Mouse (Mus musculus) bone marrow, adult 2 months (tissue): ENCODE measurements around the gene Cox5a. TPM values are rescaled to one million over a fixed set of nuclear protein-coding genes. Genes with fewer than 3 reads are reported as not detected.

ENCODE experiments used
- H3K27ac ChIP-seq: fragments of 200-500 bp; 2 replicates; pipeline ENCODE4 v1.5.1; 2012; ENCODE audit warnings: low read depth, mild to moderate bottlenecking, control low read depth, inconsistent platforms, low read length; ENCODE audit not compliant: control insufficient read depth, poor library complexity, insufficient read depth
- H3K4me1 ChIP-seq: fragments of 200-500 bp; 2 replicates; pipeline ENCODE4 v1.6.1; 2011; ENCODE audit warnings: low read length; ENCODE audit not compliant: control insufficient read depth, insufficient read depth
- H3K4me3 ChIP-seq: fragments of 200-500 bp; replicated peaks from 2 replicates; pipeline ENCODE3; 2011; ENCODE audit warnings: mild to moderate bottlenecking, low read depth, low read length, control low read depth; ENCODE audit not compliant: control insufficient read depth
- CTCF ChIP-seq: fragments of 200-500 bp; IDR thresholded peaks from 2 replicates; pipeline ENCODE4 v1.5.1; 2011; ENCODE audit warnings: low read length, control low read depth; ENCODE audit not compliant: control insufficient read depth, insufficient read depth
- POLR2A ChIP-seq: fragments of 200-500 bp; IDR thresholded peaks from 2 replicates; pipeline ENCODE4 v1.6.1; 2011; ENCODE audit warnings: low read depth, mild to moderate bottlenecking, control low read depth, low read length, borderline replicate concordance; ENCODE audit not compliant: control insufficient read depth
- WGBS: fragments of 180-500 bp; shearing (Covaris S2); methylation state at CpG from one replicate; pipeline ENCODE4 v1.1.7; 2018; 5-methylcytosine and 5-hydroxymethylcytosine counted together
- polyA plus RNA-seq: library from polyadenylated mRNA; stranded (reverse); fragments of >200 nt; gene quantifications from 2 replicates; pipeline ENCODE4 v1.2.4, GENCODE M21; 2011; ENCODE audit warnings: low replicate concordance; ENCODE audit not compliant: missing spikeins, insufficient read depth, insufficient read length

Cox5a gene
- polyA plus RNA-seq, 1 experiment: 215 TPM

GRCm38 (mm10) chr9:57536362-57536761 lies 15.3 kb downstream of the Cox5a start:
- Histone ChIP-seq H3K4me3 (no peak overlapping the region), H3K27ac (no peak overlapping the region), H3K4me1 (peaks cover 2% of the 10 kb centered on the region)
- 86% methylated on average over 5 of the region's 5 CpGs for WGBS
- TF ChIP-seq POLR2A: no peak
- TF ChIP-seq CTCF: no peak

- Histone ChIP-seq H3K4me1 (peaks cover 2% of the 10 kb centered on the region), H3K27ac (peak within 1 kb of the TSS; percentile 68), H3K4me3 (peak within 1 kb of the TSS; percentile 89)
- 2% methylated on average over 45 of the region's 45 CpGs for WGBS
- TF ChIP-seq CTCF (no peak), POLR2A (peak; percentile 74; the same call in 1 of the 2 replicates)
Observed at GRCm38 (mm10) chr9:57537044-57537727, 16.1 kb downstream of the Cox5a start, which contains the start of gene Fam219b. TSS of gene Fam219b (plus strand) at chr9:57537528.

- Histone ChIP-seq H3K4me3 (peak overlapping the region; percentile 89), H3K27ac (peak overlapping the region; percentile 68), H3K4me1 (peaks cover 2% of the 10 kb centered on the region)
- TF ChIP-seq CTCF (no peak), POLR2A (no peak)
- WGBS: under 1% methylated on average over 24 of the region's 24 CpGs
Observed at GRCm38 (mm10) chr9:57537728-57538181, 16.7 kb downstream of the Cox5a start.

GRCm38 (mm10) chr9:57539550-57539949 lies 18.5 kb downstream of the Cox5a start:
- H3K4me3 ChIP-seq: no peak overlapping the region
- TF ChIP-seq POLR2A (no peak), CTCF (no peak)
- WGBS: 81% methylated on average over 2 of the region's 2 CpGs
- H3K4me1 ChIP-seq: peaks cover 2% of the 10 kb centered on the region
- no peak overlapping the region for H3K27ac ChIP-seq

- H3K4me3 ChIP-seq: no peak overlapping the region
- no peak overlapping the region for H3K27ac ChIP-seq
- H3K4me1 ChIP-seq: peaks cover 2% of the 10 kb centered on the region
- TF ChIP-seq CTCF (no peak), POLR2A (no peak)
- 3% methylated on average over 1 of the region's 1 CpGs for WGBS
Observed at GRCm38 (mm10) chr9:57541312-57541711, 20.2 kb downstream of the Cox5a start.

DNA sequence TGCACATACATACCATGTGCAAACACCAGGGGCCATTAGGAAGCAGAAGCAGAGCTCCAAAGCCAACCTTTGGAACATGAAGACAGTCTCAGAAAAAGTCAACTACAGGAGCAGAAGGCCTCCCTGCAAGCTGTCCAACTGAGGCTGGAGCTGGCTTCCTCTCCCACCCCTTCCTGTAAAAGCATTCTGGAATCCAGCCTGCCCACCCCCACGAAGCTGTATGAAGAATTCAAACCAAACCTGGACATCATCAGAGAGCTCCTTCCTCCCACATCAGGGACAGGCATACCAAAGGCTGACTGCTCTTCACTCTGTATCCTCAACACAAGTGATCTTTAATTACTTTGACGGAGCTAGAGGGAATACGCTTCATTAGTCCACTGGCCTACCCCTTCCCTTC lies 22.9 kb downstream of the Cox5a start:
- H3K27ac ChIP-seq: no peak overlapping the region
- 77% methylated on average over 3 of the region's 3 CpGs for WGBS
- TF ChIP-seq CTCF (no peak), POLR2A (no peak)
- H3K4me1 ChIP-seq: peaks cover 2% of the 10 kb centered on the region
- no peak overlapping the region for H3K4me3 ChIP-seq

DNA sequence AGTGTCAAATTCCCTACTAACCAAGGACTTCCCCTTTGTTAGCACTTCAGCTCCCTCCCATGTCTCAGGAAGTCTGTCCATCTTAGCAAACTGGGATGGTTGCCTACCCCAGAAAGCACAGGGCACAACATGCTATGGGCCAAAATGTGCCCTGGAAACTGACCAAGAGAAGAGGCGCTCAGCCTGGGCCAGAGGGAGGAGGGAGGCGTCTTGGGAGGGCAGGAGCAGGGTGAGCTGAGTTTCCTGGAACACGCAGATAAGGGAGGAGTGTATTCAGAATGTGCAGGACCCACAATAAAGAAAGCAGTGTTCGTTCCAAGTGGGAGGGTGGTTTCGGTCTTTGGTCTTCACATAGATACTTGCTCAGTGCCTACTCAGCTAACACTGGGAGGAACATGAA lies 26.2 kb downstream of the Cox5a start:
- Histone ChIP-seq H3K27ac (no peak overlapping the region), H3K4me3 (no peak overlapping the region), H3K4me1 (peaks cover 3% of the 10 kb centered on the region; the same call in 1 of the 2 replicates)
- WGBS: 70% methylated on average over 5 of the region's 5 CpGs
- TF ChIP-seq CTCF: no peak
- TF ChIP-seq POLR2A: no peak

GRCm38 (mm10) chr9:57547869-57548268 lies 26.8 kb downstream of the Cox5a start:
- TF ChIP-seq POLR2A (no peak), CTCF (no peak)
- Histone ChIP-seq H3K4me3 (no peak overlapping the region), H3K27ac (no peak overlapping the region; the same call in 1 of the 2 replicates), H3K4me1 (peaks cover 3% of the 10 kb centered on the region; the same call in 1 of the 2 replicates)
- WGBS: 80% methylated on average over 11 of the region's 11 CpGs

GRCm38 (mm10) chr9:57549186-57549585 lies 28.1 kb downstream of the Cox5a start:
- no peak overlapping the region for H3K4me3 ChIP-seq
- H3K27ac ChIP-seq: no peak overlapping the region
- H3K4me1 ChIP-seq: peaks cover 3% of the 10 kb centered on the region; the same call in 1 of the 2 replicates
- WGBS: 93% methylated on average over 4 of the region's 4 CpGs
- TF ChIP-seq POLR2A: no peak
- TF ChIP-seq CTCF: no peak
